Mouse (Mus musculus) MEL (cell line): ENCODE results near the gene Rragc.

Experiments
- CHD1 ChIP-seq: IDR thresholded peaks from 2 replicates; pipeline ENCODE4 v1.6.1; 2012; ENCODE audit warnings: low read depth, mild to moderate bottlenecking, inconsistent platforms, low read length, improper control_type of control experiment
- CTCF ChIP-seq, 3 experiments: IDR thresholded peaks in 2 of 3; conservative IDR thresholded peaks in 1 of 3; 2 replicates each; pipeline ENCODE4 v1.5.1; 2011 to 2012; ENCODE audit warnings: low read length in 3 of 3, low read depth in 2 of 3, mild to moderate bottlenecking in 2 of 3, improper control_type of control experiment in 1 of 3, inconsistent platforms in 1 of 3, mixed read lengths in 1 of 3, moderate library complexity in 1 of 3; ENCODE audit not compliant: control insufficient read depth in 1 of 3, insufficient read depth in 1 of 3, poor library complexity in 1 of 3, severe bottlenecking in 1 of 3
- EP300 ChIP-seq, 2 experiments: IDR thresholded peaks; 2 replicates each; pipeline ENCODE4 v1.6.1; 2011; ENCODE audit warnings: improper control_type of control experiment in 2 of 2, low read length in 2 of 2, low read depth in 1 of 2, mild to moderate bottlenecking in 1 of 2
- GATA1 ChIP-seq: IDR thresholded peaks from 2 replicates; pipeline ENCODE4 v1.6.1; 2011; ENCODE audit warnings: low read depth, low read length, improper control_type of control experiment
- JUND ChIP-seq: IDR thresholded peaks from 2 replicates; pipeline ENCODE4 v1.6.1; 2011; ENCODE audit warnings: low read depth, mild to moderate bottlenecking, improper control_type of control experiment, low read length
- KAT2A ChIP-seq: conservative IDR thresholded peaks from 2 replicates; pipeline ENCODE4 v1.6.1; 2012; ENCODE audit warnings: low read depth, low read length, improper control_type of control experiment, inconsistent platforms
- MAFK ChIP-seq: IDR thresholded peaks from 2 replicates; pipeline ENCODE4 v1.6.1; 2011; ENCODE audit warnings: low read depth, mild to moderate bottlenecking, low read length, improper control_type of control experiment, borderline replicate concordance
- MYB ChIP-seq: IDR thresholded peaks from 2 replicates; pipeline ENCODE4 v1.6.1; 2011; ENCODE audit warnings: mild to moderate bottlenecking, low read depth, low read length, improper control_type of control experiment
- NELFE ChIP-seq: IDR thresholded peaks from 2 replicates; pipeline ENCODE4 v1.6.1; 2011; ENCODE audit warnings: low read depth, low read length, improper control_type of control experiment
- SIN3A ChIP-seq: IDR thresholded peaks from 2 replicates; pipeline ENCODE4 v1.6.1; 2012; ENCODE audit warnings: low read length, improper control_type of control experiment, inconsistent platforms
- TCF12 ChIP-seq: IDR thresholded peaks from 2 replicates; pipeline ENCODE4 v1.6.1; 2014; ENCODE audit warnings: low read depth, mild to moderate bottlenecking, inconsistent platforms, low read length, improper control_type of control experiment, moderate library complexity
- USF1 ChIP-seq: IDR thresholded peaks from 2 replicates; pipeline ENCODE4 v1.6.1; 2014; ENCODE audit warnings: low read depth, mild to moderate bottlenecking, inconsistent platforms, low read length, improper control_type of control experiment, moderate library complexity
- ZKSCAN1 ChIP-seq: IDR thresholded peaks from 2 replicates; pipeline ENCODE4 v1.6.1; 2012; ENCODE audit warnings: low read depth, mild to moderate bottlenecking, inconsistent platforms, low read length, improper control_type of control experiment, moderate library complexity
- ZNF384 ChIP-seq: IDR thresholded peaks from 2 replicates; pipeline ENCODE4 v1.6.1; 2012; ENCODE audit warnings: low read depth, mild to moderate bottlenecking, inconsistent platforms, low read length, improper control_type of control experiment

- no peak for TF ChIP-seq JUND
- no peak for TF ChIP-seq NELFE
- TF ChIP-seq MYB, result no peak
- no peak for TF ChIP-seq USF1
- TF ChIP-seq ZKSCAN1, result no peak
- no peak for TF ChIP-seq KAT2A
- TF ChIP-seq CTCF (IDR thresholded peaks at IDR 0.05 in 2 of 3, conservative IDR thresholded peaks at IDR 0.05 in 1 of 3; ENCODE audit: control insufficient read depth in 1 of 3, insufficient read depth in 1 of 3, low read depth in 2 of 3, low read length in 3 of 3, poor library complexity in 1 of 3, severe bottlenecking in 1 of 3), result no peak
- TF ChIP-seq GATA1, result no peak
- no peak for TF ChIP-seq EP300 (IDR thresholded peaks at IDR 0.05; ENCODE audit: low read depth in 1 of 2, low read length in 2 of 2)
- no peak for TF ChIP-seq TCF12
- no peak for TF ChIP-seq ZNF384
- no peak for TF ChIP-seq MAFK
- no peak for TF ChIP-seq CHD1
- TF ChIP-seq SIN3A, result no peak
Observed at GRCm38 (mm10) chr4:123918851-123919250, 1.6 kb downstream of the Rragc start.
